Mouse (Mus musculus) liver, embryonic 14.5 days (tissue): ENCODE results near the gene Pex14.

Experiments used
- CTCF ChIP-seq: IDR thresholded peaks from 2 replicates; pipeline ENCODE4 v1.5.1; 2016; ENCODE audit warnings: antibody characterized with exemption, low read depth, control low read depth
- EP300 ChIP-seq: IDR thresholded peaks from 2 replicates; pipeline ENCODE4 v1.6.1; 2016; ENCODE audit warnings: antibody characterized with exemption, low read depth

- no peak for TF ChIP-seq CTCF
- no peak for TF ChIP-seq EP300
These were observed 134.9 kb downstream of the Pex14 start for GRCm38 (mm10) chr4:148964541-148965310.
